Mouse (Mus musculus): ENCODE measurements around the gene Tmem30b.

Gene Tmem30b

GRCm38 (mm10) chr12:73546086-73546711 is at the start of gene Tmem30b:
TSS of gene Tmem30b (minus strand) at chr12:73546392.
- in situ Hi-C loops (cut with MboI; ENCODE audit: low pct_unique_long_range_greater_than_20kb in 1 of 2, low sequenced_read_pairs in 2 of 2, unreplicated experiment in 1 of 2) = loop anchor here in 1 of 2 experiments (10.0 kb wide), 1 partner anchor 501 kb away; no protein-coding TSS in a partner anchor

GRCm38 (mm10) chr12:73595226-73595625 is 49.0 kb upstream of the Tmem30b start:
- in situ Hi-C loops (cut with MboI; ENCODE audit: low pct_unique_long_range_greater_than_20kb in 1 of 2, low sequenced_read_pairs in 2 of 2, unreplicated experiment in 1 of 2) = no loop called here

- in situ Hi-C loops (cut with MboI; ENCODE audit: low pct_unique_long_range_greater_than_20kb in 1 of 2, low sequenced_read_pairs in 2 of 2, unreplicated experiment in 1 of 2) = no loop called here
These were observed 48.1 kb upstream of the Tmem30b start for GRCm38 (mm10) chr12:73594177-73594745.

- in situ Hi-C loops (cut with MboI; ENCODE audit: low pct_unique_long_range_greater_than_20kb in 1 of 2, low sequenced_read_pairs in 2 of 2, unreplicated experiment in 1 of 2) = no loop called here
These were observed 47.0 kb upstream of the Tmem30b start for GRCm38 (mm10) chr12:73593021-73593798.

GRCm38 (mm10) chr12:73591625-73592024 is 45.4 kb upstream of the Tmem30b start:
- in situ Hi-C loops (cut with MboI; ENCODE audit: low pct_unique_long_range_greater_than_20kb in 1 of 2, low sequenced_read_pairs in 2 of 2, unreplicated experiment in 1 of 2) = no loop called here

GRCm38 (mm10) chr12:73590627-73591276 is 44.6 kb upstream of the Tmem30b start:
- in situ Hi-C loops (cut with MboI; ENCODE audit: low pct_unique_long_range_greater_than_20kb in 1 of 2, low sequenced_read_pairs in 2 of 2, unreplicated experiment in 1 of 2) = no loop called here

GRCm38 (mm10) chr12:73587262-73587661 is 41.1 kb upstream of the Tmem30b start:
- in situ Hi-C loops (cut with MboI; ENCODE audit: low pct_unique_long_range_greater_than_20kb in 1 of 2, low sequenced_read_pairs in 2 of 2, unreplicated experiment in 1 of 2) = no loop called here

GRCm38 (mm10) chr12:73585850-73586249 is 39.7 kb upstream of the Tmem30b start:
- in situ Hi-C loops (cut with MboI; ENCODE audit: low pct_unique_long_range_greater_than_20kb in 1 of 2, low sequenced_read_pairs in 2 of 2, unreplicated experiment in 1 of 2) = no loop called here

GRCm38 (mm10) chr12:73585241-73585801 is 39.1 kb upstream of the Tmem30b start:
- in situ Hi-C loops (cut with MboI; ENCODE audit: low pct_unique_long_range_greater_than_20kb in 1 of 2, low sequenced_read_pairs in 2 of 2, unreplicated experiment in 1 of 2) = no loop called here

GRCm38 (mm10) chr12:73584610-73585240 is 38.5 kb upstream of the Tmem30b start, which contains the start of gene Prkch:
TSS of gene Prkch (plus strand) at chr12:73584796.
- in situ Hi-C loops (cut with MboI; ENCODE audit: low pct_unique_long_range_greater_than_20kb in 1 of 2, low sequenced_read_pairs in 2 of 2, unreplicated experiment in 1 of 2) = no loop called here

- in situ Hi-C loops (cut with MboI; ENCODE audit: low pct_unique_long_range_greater_than_20kb in 1 of 2, low sequenced_read_pairs in 2 of 2, unreplicated experiment in 1 of 2) = no loop called here
These were observed 37.8 kb upstream of the Tmem30b start for GRCm38 (mm10) chr12:73583813-73584609.

- in situ Hi-C loops (cut with MboI; ENCODE audit: low pct_unique_long_range_greater_than_20kb in 1 of 2, low sequenced_read_pairs in 2 of 2, unreplicated experiment in 1 of 2) = no loop called here
These were observed 37.1 kb upstream of the Tmem30b start for GRCm38 (mm10) chr12:73583318-73583717.

- in situ Hi-C loops (cut with MboI; ENCODE audit: low pct_unique_long_range_greater_than_20kb in 1 of 2, low sequenced_read_pairs in 2 of 2, unreplicated experiment in 1 of 2) = no loop called here
These were observed 34.6 kb upstream of the Tmem30b start for GRCm38 (mm10) chr12:73580811-73581210.

- in situ Hi-C loops (cut with MboI; ENCODE audit: low pct_unique_long_range_greater_than_20kb in 1 of 2, low sequenced_read_pairs in 2 of 2, unreplicated experiment in 1 of 2) = no loop called here
These were observed 31.9 kb upstream of the Tmem30b start for GRCm38 (mm10) chr12:73578141-73578540.

- in situ Hi-C loops (cut with MboI; ENCODE audit: low pct_unique_long_range_greater_than_20kb in 1 of 2, low sequenced_read_pairs in 2 of 2, unreplicated experiment in 1 of 2) = loop anchor here in 1 of 2 experiments (25.0 kb wide), 1 partner anchor 713 kb away; no protein-coding TSS in a partner anchor
These were observed 28.4 kb upstream of the Tmem30b start for GRCm38 (mm10) chr12:73574632-73575031.

GRCm38 (mm10) chr12:73565620-73565969 is 19.4 kb upstream of the Tmem30b start:
- in situ Hi-C loops (cut with MboI; ENCODE audit: low pct_unique_long_range_greater_than_20kb in 1 of 2, low sequenced_read_pairs in 2 of 2, unreplicated experiment in 1 of 2) = loop anchor here in 1 of 2 experiments (5.0 to 25.0 kb wide), 2 partner anchors 132 to 722 kb away; no protein-coding TSS in a partner anchor
